Mouse (Mus musculus): ENCODE measurements around the gene Irs3. TPM values are rescaled to one million over a fixed set of nuclear protein-coding genes. Genes with fewer than 3 reads are reported as not detected.

Gene Irs3
- polyA plus RNA-seq, 1 experiment from 2014 or later, result 0.09 TPM

DNA sequence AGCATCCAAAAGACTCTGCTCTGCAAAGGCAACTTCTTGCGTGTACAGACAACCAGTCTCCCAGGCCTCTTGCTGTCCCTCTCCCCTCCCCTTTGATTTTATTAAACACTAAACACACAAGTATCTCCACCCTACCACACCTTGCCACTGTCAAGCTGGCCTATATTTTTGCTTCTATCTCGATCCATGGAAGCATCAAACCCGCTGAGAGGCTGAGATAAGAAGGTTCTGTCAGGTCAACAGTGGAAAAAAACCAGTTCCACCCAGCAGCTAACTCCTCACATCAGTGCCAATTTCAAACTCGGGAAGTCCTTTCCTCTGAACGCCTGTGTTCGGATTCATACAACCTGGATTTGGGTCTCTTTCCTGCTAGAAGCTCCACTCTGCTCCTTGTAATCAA lies 27.5 kb upstream of the Irs3 start:
- H3K36me3 ChIP-seq (ENCODE audit: inconsistent target), result no peaks in the 10 kb centered on the region
- peaks cover 84% of the 10 kb centered on the region for H3K79me2 ChIP-seq (ENCODE audit: inconsistent target)
- 92% methylated on average over 6 of the region's 6 CpGs for WGBS (ENCODE audit: missing documents)
- H3K4me3 ChIP-seq (ENCODE audit: inconsistent target), result no peak overlapping the region
- 0 out of 2 replicates have a peak overlapping the region, but pooled peaks have one; percentile 88 for H3K27ac ChIP-seq

GRCm38 (mm10) chr5:137672361-137672760 lies 26.8 kb upstream of the Irs3 start:
- Histone ChIP-seq H3K27ac (peak overlapping the region; percentile 88), H3K4me3 (ENCODE audit: inconsistent target) (no peak overlapping the region), H3K36me3 (ENCODE audit: inconsistent target) (peaks cover 2% of the 10 kb centered on the region; the same call in 1 of the 2 replicates), H3K79me2 (ENCODE audit: inconsistent target) (peaks cover 77% of the 10 kb centered on the region)
- WGBS (ENCODE audit: missing documents), result 84% methylated on average over 5 of the region's 5 CpGs

DNA sequence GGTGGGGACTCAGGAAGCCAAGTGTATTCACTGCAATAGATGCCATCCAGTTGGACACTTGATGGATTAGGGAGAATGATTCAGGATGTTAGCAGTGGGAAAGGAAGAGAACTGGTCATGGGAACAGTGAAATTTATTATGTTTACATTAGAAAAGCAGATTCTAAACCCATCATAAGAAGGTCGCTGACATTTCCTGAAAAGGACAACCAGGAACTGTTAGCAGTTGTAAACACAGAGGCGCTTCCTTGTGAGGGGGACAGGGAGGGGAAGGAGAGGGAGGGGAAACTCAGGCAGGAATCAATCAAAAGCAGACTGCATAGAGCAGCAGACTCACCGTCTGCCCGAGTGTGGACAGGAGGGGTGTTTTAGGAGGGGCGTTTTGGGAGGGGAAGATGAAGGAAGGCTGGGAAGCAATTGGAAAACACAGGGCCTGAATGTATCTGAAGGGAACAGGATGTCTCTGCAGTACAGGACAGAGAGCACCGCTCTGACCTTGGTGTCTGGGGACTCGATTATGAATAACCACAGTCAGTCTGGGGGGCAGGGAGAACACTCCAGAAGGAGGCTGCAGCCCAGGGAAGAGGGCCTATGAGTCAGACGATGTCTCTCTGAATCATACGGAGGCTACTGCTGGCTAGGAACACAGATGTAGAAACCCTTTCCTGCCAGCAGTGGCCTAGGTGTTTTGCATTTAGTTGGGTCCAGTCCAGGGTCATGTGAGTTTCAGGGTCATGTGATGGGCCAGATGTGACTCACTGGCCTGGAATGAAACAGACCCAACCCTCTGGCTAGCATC lies 26.1 kb upstream of the Irs3 start:
- 1% methylated on average over 9 of the region's 9 CpGs for WGBS (ENCODE audit: missing documents)
- peaks cover 9% of the 10 kb centered on the region; the same call in 1 of the 2 replicates for H3K36me3 ChIP-seq (ENCODE audit: inconsistent target)
- H3K79me2 ChIP-seq (ENCODE audit: inconsistent target), result peaks cover 70% of the 10 kb centered on the region
- H3K4me3 ChIP-seq (ENCODE audit: inconsistent target), result no peak overlapping the region
- peak overlapping the region; percentile 88 for H3K27ac ChIP-seq

- Histone ChIP-seq H3K27ac (no peak overlapping the region), H3K36me3 (ENCODE audit: inconsistent target) (peaks cover 16% of the 10 kb centered on the region; the same call in 1 of the 2 replicates), H3K4me3 (ENCODE audit: inconsistent target) (no peak overlapping the region), H3K79me2 (ENCODE audit: inconsistent target) (peaks cover 56% of the 10 kb centered on the region)
- 91% methylated on average over 1 of the region's 1 CpGs for WGBS (ENCODE audit: missing documents)
These were observed 24.7 kb upstream of the Irs3 start for GRCm38 (mm10) chr5:137670240-137670639.

DNA sequence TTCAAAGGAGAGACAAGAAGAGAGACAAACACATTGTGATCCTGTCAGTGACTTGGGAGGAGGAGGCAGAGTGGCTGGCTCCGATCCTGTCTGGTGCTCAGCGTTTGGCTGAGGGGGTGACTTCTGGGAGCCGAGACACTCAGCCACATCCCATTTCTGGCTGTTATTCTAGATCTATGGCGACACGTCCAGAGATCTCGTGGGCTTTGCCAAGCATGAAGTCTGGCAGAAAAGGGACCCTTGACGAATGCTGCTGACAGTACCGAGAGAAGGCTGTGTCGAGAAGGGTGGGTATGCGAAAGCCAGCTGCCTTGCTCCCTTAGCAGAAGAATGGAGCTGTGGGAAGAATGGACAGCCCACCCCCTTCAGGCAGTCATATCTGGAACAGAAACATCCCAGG lies 23.5 kb upstream of the Irs3 start:
- 91% methylated on average over 10 of the region's 10 CpGs for WGBS (ENCODE audit: missing documents)
- Histone ChIP-seq H3K27ac (no peak overlapping the region), H3K36me3 (ENCODE audit: inconsistent target) (peaks cover 27% of the 10 kb centered on the region), H3K4me3 (ENCODE audit: inconsistent target) (no peak overlapping the region), H3K79me2 (ENCODE audit: inconsistent target) (peaks cover 43% of the 10 kb centered on the region)

GRCm38 (mm10) chr5:137663057-137663456 lies 17.5 kb upstream of the Irs3 start:
- WGBS (ENCODE audit: missing documents), result 92% methylated on average over 9 of the region's 9 CpGs
- Histone ChIP-seq H3K27ac (no peak overlapping the region), H3K79me2 (ENCODE audit: inconsistent target) (no peaks in the 10 kb centered on the region), H3K4me3 (ENCODE audit: inconsistent target) (no peak overlapping the region), H3K36me3 (ENCODE audit: inconsistent target) (peaks cover 38% of the 10 kb centered on the region)

- no peak overlapping the region for H3K27ac ChIP-seq
- H3K36me3 ChIP-seq (ENCODE audit: inconsistent target), result peaks cover 25% of the 10 kb centered on the region
- no peak overlapping the region for H3K4me3 ChIP-seq (ENCODE audit: inconsistent target)
- no peaks in the 10 kb centered on the region for H3K79me2 ChIP-seq (ENCODE audit: inconsistent target)
- WGBS (ENCODE audit: missing documents), result 95% methylated on average over 6 of the region's 6 CpGs
These were observed 14.7 kb upstream of the Irs3 start for GRCm38 (mm10) chr5:137660064-137660688.

GRCm38 (mm10) chr5:137656977-137657376 lies 11.5 kb upstream of the Irs3 start:
- Histone ChIP-seq H3K4me3 (ENCODE audit: inconsistent target) (no peak overlapping the region), H3K36me3 (ENCODE audit: inconsistent target) (peaks cover 5% of the 10 kb centered on the region; the same call in 1 of the 2 replicates), H3K27ac (no peak overlapping the region), H3K79me2 (ENCODE audit: inconsistent target) (no peaks in the 10 kb centered on the region)
- WGBS (ENCODE audit: missing documents), result 30% methylated on average over 5 of the region's 6 CpGs

GRCm38 (mm10) chr5:137654746-137655145 lies 9.2 kb upstream of the Irs3 start:
- no peak overlapping the region for H3K27ac ChIP-seq
- H3K36me3 ChIP-seq (ENCODE audit: inconsistent target), result peaks cover 14% of the 10 kb centered on the region; the same call in 1 of the 2 replicates
- H3K79me2 ChIP-seq (ENCODE audit: inconsistent target), result no peaks in the 10 kb centered on the region
- no peak overlapping the region for H3K4me3 ChIP-seq (ENCODE audit: inconsistent target)
- 81% methylated on average over 6 of the region's 7 CpGs for WGBS (ENCODE audit: missing documents)

GRCm38 (mm10) chr5:137653366-137653765 lies 7.9 kb upstream of the Irs3 start:
- 93% methylated on average over 10 of the region's 10 CpGs for WGBS (ENCODE audit: missing documents)
- Histone ChIP-seq H3K27ac (no peak overlapping the region), H3K4me3 (ENCODE audit: inconsistent target) (no peak overlapping the region), H3K79me2 (ENCODE audit: inconsistent target) (no peaks in the 10 kb centered on the region), H3K36me3 (ENCODE audit: inconsistent target) (peaks cover 14% of the 10 kb centered on the region; the same call in 1 of the 2 replicates)

DNA sequence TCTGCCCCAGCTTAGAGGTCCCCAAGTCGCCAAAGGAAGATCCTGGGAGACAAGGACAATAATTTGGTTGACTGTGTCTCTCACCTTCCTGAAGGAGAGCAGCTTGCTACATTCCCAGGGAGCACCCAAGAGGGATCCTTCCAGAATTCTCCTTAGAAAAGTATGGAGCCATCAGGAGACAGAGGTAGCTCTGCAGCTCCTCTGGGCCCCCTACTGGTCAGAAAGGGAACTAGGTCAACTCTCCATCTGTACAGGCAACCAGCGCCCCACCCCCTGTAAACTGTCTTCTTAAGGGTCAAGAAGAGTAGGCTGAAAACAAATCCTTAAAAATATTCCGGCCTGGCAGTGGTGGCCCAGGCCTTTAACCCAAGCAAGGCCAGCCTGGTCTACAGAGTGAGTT lies 7.0 kb upstream of the Irs3 start:
- H3K36me3 ChIP-seq (ENCODE audit: inconsistent target), result peaks cover 14% of the 10 kb centered on the region; the same call in 1 of the 2 replicates

GRCm38 (mm10) chr5:137649669-137650571 lies 4.4 kb upstream of the Irs3 start:
- H3K79me2 ChIP-seq (ENCODE audit: inconsistent target), result no peaks in the 10 kb centered on the region
- H3K27ac ChIP-seq, result no peak overlapping the region
- no peak overlapping the region for H3K4me3 ChIP-seq (ENCODE audit: inconsistent target)
- peaks cover 9% of the 10 kb centered on the region; the same call in 1 of the 2 replicates for H3K36me3 ChIP-seq (ENCODE audit: inconsistent target)
- 91% methylated on average over 16 of the region's 18 CpGs for WGBS (ENCODE audit: missing documents)

More for the DNA sequence above, 7.0 kb upstream of the Irs3 start:
- WGBS (ENCODE audit: missing documents), result 42% methylated on average over 3 of the region's 3 CpGs
- Histone ChIP-seq H3K4me3 (ENCODE audit: inconsistent target) (no peak overlapping the region), H3K27ac (no peak overlapping the region), H3K79me2 (ENCODE audit: inconsistent target) (no peaks in the 10 kb centered on the region)

DNA sequence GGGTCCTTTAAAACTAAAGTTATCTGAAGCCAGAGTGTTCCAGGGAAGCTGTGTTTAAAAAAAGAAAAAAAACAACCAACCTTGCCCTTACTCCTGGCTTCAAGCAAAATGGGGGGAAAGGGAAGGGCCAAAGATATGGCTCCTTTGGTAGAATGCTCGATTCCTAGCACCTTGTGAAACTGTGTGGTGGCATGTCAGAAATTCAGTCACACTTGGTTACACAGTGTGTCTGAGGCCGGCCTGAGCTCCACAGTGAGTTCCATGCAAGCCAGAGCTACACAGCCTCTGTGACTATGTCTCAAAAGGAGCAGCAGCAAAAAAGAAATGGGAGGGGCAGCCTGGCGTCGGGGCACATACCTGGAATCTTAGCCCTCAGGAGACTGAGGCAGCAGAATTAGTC lies 3.7 kb upstream of the Irs3 start:
- H3K4me3 ChIP-seq (ENCODE audit: inconsistent target), result no peak overlapping the region
- H3K27ac ChIP-seq, result no peak overlapping the region
- 74% methylated on average over 4 of the region's 4 CpGs for WGBS (ENCODE audit: missing documents)
- no peaks in the 10 kb centered on the region for H3K79me2 ChIP-seq (ENCODE audit: inconsistent target)
- peaks cover 9% of the 10 kb centered on the region; the same call in 1 of the 2 replicates for H3K36me3 ChIP-seq (ENCODE audit: inconsistent target)

GRCm38 (mm10) chr5:137647827-137648601 lies 2.5 kb upstream of the Irs3 start:
- 81% methylated on average over 9 of the region's 9 CpGs for WGBS (ENCODE audit: missing documents)
- H3K79me2 ChIP-seq (ENCODE audit: inconsistent target), result no peaks in the 10 kb centered on the region
- H3K36me3 ChIP-seq (ENCODE audit: inconsistent target), result peaks cover 9% of the 10 kb centered on the region; the same call in 1 of the 2 replicates
- no peak overlapping the region for H3K27ac ChIP-seq
- H3K4me3 ChIP-seq (ENCODE audit: inconsistent target), result no peak overlapping the region

Measured in macrophage (primary cell).